Mouse (Mus musculus): Measurements from ENCODE around the gene Spata2l. TPM values are rescaled to one million over a fixed set of nuclear protein-coding genes. Genes with fewer than 3 reads are reported as not detected.
"Not testable (repeated sequence)": the region's sequence is repeated elsewhere in the genome, so short reads cannot be mapped to it uniquely, and the experiment has no call there.

Gene Spata2l
- polyA plus RNA-seq, 1 experiment from 2014 or later = 2.8 TPM

- Histone ChIP-seq H3K4me2 (ENCODE audit: low read length) (peak overlapping the region; percentile 65), H3K9ac (ENCODE audit: low read length) (peak overlapping the region; percentile 96), H3K36me3 (ENCODE audit: control insufficient read depth, insufficient read depth, low read length) (peaks cover 24% of the 10 kb centered on the region), H3K4me1 (ENCODE audit: control insufficient read depth in 2 of 2, insufficient read depth in 2 of 2, low read length in 2 of 2) (peaks cover 13 to 19% of the 10 kb centered on the region in 2 experiments), H3K27me3 (ENCODE audit: control insufficient read depth, insufficient read depth, low read length) (no peaks in the 10 kb centered on the region), H3K4me3 (ENCODE audit: control insufficient read depth in 1 of 2, insufficient read depth in 1 of 2, low read depth in 1 of 2, low read length in 2 of 2) (peak overlapping the region; percentile 82 to 91), H3K9me3 (ENCODE audit: control insufficient read depth, low read length) (no peaks in the 10 kb centered on the region), H3K27ac (replicated peaks in 1 of 2; ENCODE audit: control insufficient read depth in 1 of 2, insufficient read depth in 1 of 2, low read depth in 2 of 2, low read length in 2 of 2) (peak overlapping the region; percentile 6 to 41; a peak in 2 of 4 replicates)
- WGBS = 18% methylated on average over 22 of the region's 22 CpGs
- peak; percentile 4; the same call in 1 of the 2 replicates for ATAC-seq (ENCODE audit: insufficient number of reproducible peaks, insufficient read depth, low FRiP score, low read depth)
Measured at GRCm38 (mm10) chr8:123213118-123213772, 22.8 kb downstream of the Spata2l start.

GRCm38 (mm10) chr8:123212321-123213117 lies 23.5 kb downstream of the Spata2l start, which contains the start of the genes Chmp1a and Spata33:
TSS of gene Chmp1a (minus strand) at chr8:123212763.
TSS of gene Spata33 (plus strand) at chr8:123212832.
- no peaks in the 10 kb centered on the region for H3K27me3 ChIP-seq (ENCODE audit: control insufficient read depth, insufficient read depth, low read length)
- WGBS = under 1% methylated on average over 72 of the region's 76 CpGs
- peak; percentile 87 for ATAC-seq (ENCODE audit: insufficient number of reproducible peaks, insufficient read depth, low FRiP score, low read depth)

GRCm38 (mm10) chr8:123211876-123212275 lies 24.2 kb downstream of the Spata2l start:
- Histone ChIP-seq H3K9me3 (ENCODE audit: control insufficient read depth, low read length) (no peaks in the 10 kb centered on the region), H3K4me1 (ENCODE audit: control insufficient read depth in 2 of 2, insufficient read depth in 2 of 2, low read length in 2 of 2) (peaks cover 13 to 19% of the 10 kb centered on the region in 2 experiments), H3K4me3 (ENCODE audit: control insufficient read depth in 1 of 2, insufficient read depth in 1 of 2, low read depth in 1 of 2, low read length in 2 of 2) (peak overlapping the region; percentile 82 to 91), H3K27ac (replicated peaks in 1 of 2; ENCODE audit: control insufficient read depth in 1 of 2, insufficient read depth in 1 of 2, low read depth in 2 of 2, low read length in 2 of 2) (no peak overlapping the region), H3K36me3 (ENCODE audit: control insufficient read depth, insufficient read depth, low read length) (peaks cover 38% of the 10 kb centered on the region), H3K9ac (ENCODE audit: low read length) (peak overlapping the region; percentile 96), H3K4me2 (ENCODE audit: low read length) (peak overlapping the region; percentile 65), H3K27me3 (ENCODE audit: control insufficient read depth, insufficient read depth, low read length) (no peaks in the 10 kb centered on the region)
- ATAC-seq (ENCODE audit: insufficient number of reproducible peaks, insufficient read depth, low FRiP score, low read depth) = no peak
- WGBS = 40% methylated on average over 10 of the region's 10 CpGs

More at GRCm38 (mm10) chr8:123212321-123213117, 23.5 kb downstream of the Spata2l start, which contains the start of the genes Chmp1a and Spata33:
- peak within 1 kb of the TSS; percentile 65 for H3K4me2 ChIP-seq (ENCODE audit: low read length)
- H3K9ac ChIP-seq (ENCODE audit: low read length) = peak within 1 kb of the TSS; percentile 96
- H3K4me3 ChIP-seq (ENCODE audit: control insufficient read depth in 1 of 2, insufficient read depth in 1 of 2, low read depth in 1 of 2, low read length in 2 of 2) = peak within 1 kb of the TSS; percentile 82 to 91
- peaks cover 13 to 19% of the 10 kb centered on the region in 2 experiments for H3K4me1 ChIP-seq (ENCODE audit: control insufficient read depth in 2 of 2, insufficient read depth in 2 of 2, low read length in 2 of 2)
- no peaks in the 10 kb centered on the region for H3K9me3 ChIP-seq (ENCODE audit: control insufficient read depth, low read length)
- H3K27ac ChIP-seq (replicated peaks in 1 of 2; ENCODE audit: control insufficient read depth in 1 of 2, insufficient read depth in 1 of 2, low read depth in 2 of 2, low read length in 2 of 2) = peak within 1 kb of the TSS; percentile 6 to 41; a peak in 3 of 4 replicates
- peaks cover 31% of the 10 kb centered on the region for H3K36me3 ChIP-seq (ENCODE audit: control insufficient read depth, insufficient read depth, low read length)

GRCm38 (mm10) chr8:123203571-123203970 lies 32.5 kb downstream of the Spata2l start:
- no peaks in the 10 kb centered on the region; the same call in 1 of the 2 replicates for H3K27me3 ChIP-seq (ENCODE audit: control insufficient read depth, insufficient read depth, low read length)
- H3K4me2 ChIP-seq (ENCODE audit: low read length) = no peak overlapping the region
- H3K36me3 ChIP-seq (ENCODE audit: control insufficient read depth, insufficient read depth, low read length) = peaks cover 45% of the 10 kb centered on the region
- H3K4me1 ChIP-seq (ENCODE audit: control insufficient read depth in 2 of 2, insufficient read depth in 2 of 2, low read length in 2 of 2) = no peaks in the 10 kb centered on the region
- no peak overlapping the region for H3K4me3 ChIP-seq (ENCODE audit: control insufficient read depth in 1 of 2, insufficient read depth in 1 of 2, low read depth in 1 of 2, low read length in 2 of 2)
- no peak overlapping the region for H3K9ac ChIP-seq (ENCODE audit: low read length)
- no peak for ATAC-seq (ENCODE audit: insufficient number of reproducible peaks, insufficient read depth, low FRiP score, low read depth)
- H3K27ac ChIP-seq (replicated peaks in 1 of 2; ENCODE audit: control insufficient read depth in 1 of 2, insufficient read depth in 1 of 2, low read depth in 2 of 2, low read length in 2 of 2) = no peak overlapping the region
- WGBS = 79% methylated on average over 3 of the region's 3 CpGs
- H3K9me3 ChIP-seq (ENCODE audit: control insufficient read depth, low read length) = no peaks in the 10 kb centered on the region

- peaks cover 33% of the 10 kb centered on the region for H3K36me3 ChIP-seq (ENCODE audit: control insufficient read depth, insufficient read depth, low read length)
- no peak overlapping the region for H3K27ac ChIP-seq (replicated peaks in 1 of 2; ENCODE audit: control insufficient read depth in 1 of 2, insufficient read depth in 1 of 2, low read depth in 2 of 2, low read length in 2 of 2)
- H3K27me3 ChIP-seq (ENCODE audit: control insufficient read depth, insufficient read depth, low read length) = no peaks in the 10 kb centered on the region; the same call in 1 of the 2 replicates
- H3K9ac ChIP-seq (ENCODE audit: low read length) = no peak overlapping the region
- no peak for ATAC-seq (ENCODE audit: insufficient number of reproducible peaks, insufficient read depth, low FRiP score, low read depth)
- H3K9me3 ChIP-seq (ENCODE audit: control insufficient read depth, low read length) = no peaks in the 10 kb centered on the region
- no peaks in the 10 kb centered on the region for H3K4me1 ChIP-seq (ENCODE audit: control insufficient read depth in 2 of 2, insufficient read depth in 2 of 2, low read length in 2 of 2)
- 28% methylated on average over 5 of the region's 5 CpGs for WGBS
- H3K4me2 ChIP-seq (ENCODE audit: low read length) = no peak overlapping the region
- no peak overlapping the region for H3K4me3 ChIP-seq (ENCODE audit: control insufficient read depth in 1 of 2, insufficient read depth in 1 of 2, low read depth in 1 of 2, low read length in 2 of 2)
Measured at GRCm38 (mm10) chr8:123202288-123202687, 33.7 kb downstream of the Spata2l start.

- H3K4me3 ChIP-seq (ENCODE audit: control insufficient read depth in 1 of 2, insufficient read depth in 1 of 2, low read depth in 1 of 2, low read length in 2 of 2) = no peak overlapping the region
- no peaks in the 10 kb centered on the region for H3K9me3 ChIP-seq (ENCODE audit: control insufficient read depth, low read length)
- peaks cover 12% of the 10 kb centered on the region for H3K36me3 ChIP-seq (ENCODE audit: control insufficient read depth, insufficient read depth, low read length)
- ATAC-seq (ENCODE audit: insufficient number of reproducible peaks, insufficient read depth, low FRiP score, low read depth) = no peak
- no peaks in the 10 kb centered on the region; the same call in 1 of the 2 replicates for H3K27me3 ChIP-seq (ENCODE audit: control insufficient read depth, insufficient read depth, low read length)
- no peak overlapping the region for H3K9ac ChIP-seq (ENCODE audit: low read length)
- no peak overlapping the region for H3K4me2 ChIP-seq (ENCODE audit: low read length)
- 55% methylated on average over 14 of the region's 14 CpGs for WGBS
- H3K4me1 ChIP-seq (ENCODE audit: control insufficient read depth in 2 of 2, insufficient read depth in 2 of 2, low read length in 2 of 2) = no peaks in the 10 kb centered on the region
- H3K27ac ChIP-seq (replicated peaks in 1 of 2; ENCODE audit: control insufficient read depth in 1 of 2, insufficient read depth in 1 of 2, low read depth in 2 of 2, low read length in 2 of 2) = no peak overlapping the region
Measured at GRCm38 (mm10) chr8:123199864-123200263, 36.2 kb downstream of the Spata2l start.

- H3K27ac ChIP-seq (replicated peaks in 1 of 2; ENCODE audit: control insufficient read depth in 1 of 2, insufficient read depth in 1 of 2, low read depth in 2 of 2, low read length in 2 of 2); H3K4me1 ChIP-seq (ENCODE audit: control insufficient read depth in 2 of 2, insufficient read depth in 2 of 2, low read length in 2 of 2); H3K9ac ChIP-seq (ENCODE audit: low read length); ATAC-seq (ENCODE audit: insufficient number of reproducible peaks, insufficient read depth, low FRiP score, low read depth); H3K4me3 ChIP-seq (ENCODE audit: control insufficient read depth in 1 of 2, insufficient read depth in 1 of 2, low read depth in 1 of 2, low read length in 2 of 2); H3K4me2 ChIP-seq (ENCODE audit: low read length); H3K27me3 ChIP-seq (ENCODE audit: control insufficient read depth, insufficient read depth, low read length); H3K9me3 ChIP-seq (ENCODE audit: control insufficient read depth, low read length); H3K36me3 ChIP-seq (ENCODE audit: control insufficient read depth, insufficient read depth, low read length): not testable (repeated sequence)
- 71% methylated on average over 5 of the region's 5 CpGs for WGBS
Measured at GRCm38 (mm10) chr8:123197016-123197415, 39.0 kb downstream of the Spata2l start.

All from heart, embryonic 14.5 days (tissue).